Mouse (Mus musculus) splenic B cell, adult 2 months (primary cell): Measurements from ENCODE around the gene Tenm3.

Experiments used
- DNase-seq: peaks from one replicate; pipeline ENCODE4 v3.0.0-alpha.2; 2011; ENCODE audit warnings: low read depth, low spot score
- H3K27me3 ChIP-seq: 2 replicates; pipeline ENCODE4 v1.6.1; 2012; ENCODE audit warnings: mild to moderate bottlenecking, low read length, moderate library complexity, mixed read lengths; ENCODE audit not compliant: control insufficient read depth, poor library complexity, insufficient read depth, severe bottlenecking
- H3K36me3 ChIP-seq: 2 replicates; pipeline ENCODE4 v1.6.1; 2012; ENCODE audit warnings: mild to moderate bottlenecking, low read length, moderate library complexity, mixed read lengths; ENCODE audit not compliant: control insufficient read depth, poor library complexity, insufficient read depth, severe bottlenecking

Tenm3 gene

DNA sequence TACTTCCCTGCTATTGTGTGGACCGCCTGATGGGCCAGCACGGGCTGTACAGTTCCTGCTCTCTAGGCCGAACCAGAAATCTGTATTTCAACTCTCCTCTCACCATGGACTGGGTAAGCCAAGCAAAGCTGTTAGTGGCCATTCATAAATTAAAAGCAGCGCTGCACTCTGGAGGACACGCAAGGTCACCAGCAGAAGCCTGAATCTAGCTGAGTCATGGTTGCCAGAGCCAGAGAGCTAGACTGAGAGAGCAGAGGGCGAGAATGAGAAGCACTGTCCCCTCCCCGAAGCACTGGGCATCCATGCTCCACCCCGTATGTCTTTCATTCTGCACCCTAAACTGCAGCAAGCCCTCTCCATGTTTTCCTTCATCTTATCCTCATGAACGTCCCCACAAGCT lies 16.3 kb downstream of the Tenm3 start:
- DNase-seq, result no peak
- no peaks in the 10 kb centered on the region for H3K36me3 ChIP-seq
- no peaks in the 10 kb centered on the region for H3K27me3 ChIP-seq

- no peak for DNase-seq
- H3K36me3 ChIP-seq, result no peaks in the 10 kb centered on the region
- no peaks in the 10 kb centered on the region for H3K27me3 ChIP-seq
Observed at GRCm38 (mm10) chr8:48825666-48826065, 18.1 kb downstream of the Tenm3 start.

- Histone ChIP-seq H3K27me3 (no peaks in the 10 kb centered on the region), H3K36me3 (no peaks in the 10 kb centered on the region)
- no peak for DNase-seq
Observed at GRCm38 (mm10) chr8:48822291-48822690, 21.5 kb downstream of the Tenm3 start.

GRCm38 (mm10) chr8:48819962-48820361 lies 23.8 kb downstream of the Tenm3 start:
- Histone ChIP-seq H3K36me3 (no peaks in the 10 kb centered on the region), H3K27me3 (no peaks in the 10 kb centered on the region)
- no peak for DNase-seq

GRCm38 (mm10) chr8:48819348-48819747 lies 24.4 kb downstream of the Tenm3 start:
- no peak for DNase-seq
- Histone ChIP-seq H3K27me3 (no peaks in the 10 kb centered on the region), H3K36me3 (no peaks in the 10 kb centered on the region)

DNA sequence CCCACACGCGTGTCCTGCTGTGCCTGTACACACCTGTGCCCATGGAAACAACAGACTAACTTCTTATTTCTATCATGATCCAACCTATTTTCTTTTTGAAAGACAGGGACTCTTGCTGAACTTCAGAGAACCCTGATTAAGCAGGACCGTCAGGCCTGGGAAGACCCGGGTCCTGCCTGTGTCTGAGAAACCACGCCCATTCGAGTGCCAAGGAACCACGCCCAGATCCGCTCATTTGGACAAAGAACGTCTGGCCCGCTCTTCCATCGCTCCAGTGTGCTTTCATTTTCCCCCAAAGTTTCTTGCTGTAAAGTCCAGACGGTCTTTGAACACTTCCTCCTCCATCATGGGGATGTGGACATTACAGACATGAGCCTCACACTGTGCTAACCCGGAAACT lies 26.8 kb downstream of the Tenm3 start:
- no peaks in the 10 kb centered on the region for H3K27me3 ChIP-seq
- DNase-seq, result no peak
- H3K36me3 ChIP-seq, result no peaks in the 10 kb centered on the region

GRCm38 (mm10) chr8:48812196-48812741 lies 31.5 kb downstream of the Tenm3 start:
- Histone ChIP-seq H3K27me3 (no peaks in the 10 kb centered on the region), H3K36me3 (no peaks in the 10 kb centered on the region)
- DNase-seq, result no peak

DNA sequence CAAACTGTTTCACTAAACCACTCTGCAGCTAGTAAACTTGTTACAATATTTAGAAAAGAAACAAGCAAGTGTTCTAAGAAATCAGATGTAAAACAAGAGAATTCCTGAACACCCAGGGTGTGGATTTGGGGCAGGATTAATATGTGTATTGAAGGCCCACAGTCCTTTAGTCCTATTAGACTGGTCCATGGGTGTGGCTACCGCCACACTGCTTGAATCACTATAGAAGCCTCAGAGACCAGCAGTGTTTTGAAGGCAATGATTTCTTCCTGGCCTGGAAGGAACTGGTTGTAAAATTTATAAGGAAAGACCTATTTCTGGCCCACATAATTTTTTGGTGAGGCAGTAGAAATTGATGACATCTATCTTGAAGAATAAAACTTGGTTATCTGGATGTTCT lies 33.1 kb downstream of the Tenm3 start:
- no peaks in the 10 kb centered on the region for H3K36me3 ChIP-seq
- no peak for DNase-seq
- H3K27me3 ChIP-seq, result no peaks in the 10 kb centered on the region

GRCm38 (mm10) chr8:48809104-48809503 lies 34.6 kb downstream of the Tenm3 start:
- H3K36me3 ChIP-seq, result no peaks in the 10 kb centered on the region
- no peak for DNase-seq
- no peaks in the 10 kb centered on the region for H3K27me3 ChIP-seq

- no peaks in the 10 kb centered on the region for H3K27me3 ChIP-seq
- DNase-seq, result no peak
- no peaks in the 10 kb centered on the region for H3K36me3 ChIP-seq
Observed at GRCm38 (mm10) chr8:48803070-48803469, 40.7 kb downstream of the Tenm3 start.

DNA sequence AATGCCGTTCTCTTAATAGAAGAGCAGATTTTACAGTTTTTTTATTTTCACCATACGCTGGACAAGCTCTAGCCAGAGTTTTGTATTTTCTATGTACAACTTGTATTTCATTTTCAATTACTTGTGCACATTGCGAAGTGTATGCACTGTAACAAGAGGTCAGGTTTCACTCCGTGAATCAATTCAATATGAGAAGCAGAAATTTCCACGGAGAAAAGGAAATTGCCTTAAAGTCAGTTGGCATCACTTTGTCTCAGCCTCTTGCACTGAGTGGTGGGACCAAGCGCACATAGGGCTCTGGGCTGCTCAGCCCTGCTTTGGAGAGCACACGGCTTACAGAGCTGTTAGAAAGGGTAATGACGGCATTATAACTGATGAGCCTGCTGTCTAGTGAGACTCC lies 41.5 kb downstream of the Tenm3 start:
- H3K27me3 ChIP-seq, result no peaks in the 10 kb centered on the region
- no peak for DNase-seq

DNA sequence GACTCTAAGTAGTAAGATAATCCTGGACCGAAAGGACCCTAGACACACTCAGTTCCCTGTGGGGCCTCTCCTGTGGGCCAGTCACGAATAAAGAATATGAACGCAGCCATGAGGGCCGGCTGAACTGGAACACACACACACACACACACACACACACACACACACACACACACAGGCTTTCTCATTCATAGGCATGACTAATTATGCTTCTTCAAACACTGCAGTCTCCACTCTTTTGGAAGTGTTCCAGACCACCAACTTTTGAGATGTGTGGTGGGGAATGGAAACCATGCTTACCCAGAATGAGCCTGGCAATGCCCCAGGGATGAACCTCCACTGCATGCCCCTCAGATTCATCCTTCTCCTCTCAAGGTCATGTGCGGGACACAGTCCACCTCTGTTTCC lies 45.8 kb downstream of the Tenm3 start:
- Histone ChIP-seq H3K27me3 (no peaks in the 10 kb centered on the region), H3K36me3 (no peaks in the 10 kb centered on the region)
- no peak for DNase-seq

More for the DNA sequence above, 41.5 kb downstream of the Tenm3 start:
- no peaks in the 10 kb centered on the region for H3K36me3 ChIP-seq

- no peaks in the 10 kb centered on the region for H3K36me3 ChIP-seq
- no peak for DNase-seq
- no peaks in the 10 kb centered on the region for H3K27me3 ChIP-seq
Observed at GRCm38 (mm10) chr8:48794285-48794684, 49.5 kb downstream of the Tenm3 start.

DNA sequence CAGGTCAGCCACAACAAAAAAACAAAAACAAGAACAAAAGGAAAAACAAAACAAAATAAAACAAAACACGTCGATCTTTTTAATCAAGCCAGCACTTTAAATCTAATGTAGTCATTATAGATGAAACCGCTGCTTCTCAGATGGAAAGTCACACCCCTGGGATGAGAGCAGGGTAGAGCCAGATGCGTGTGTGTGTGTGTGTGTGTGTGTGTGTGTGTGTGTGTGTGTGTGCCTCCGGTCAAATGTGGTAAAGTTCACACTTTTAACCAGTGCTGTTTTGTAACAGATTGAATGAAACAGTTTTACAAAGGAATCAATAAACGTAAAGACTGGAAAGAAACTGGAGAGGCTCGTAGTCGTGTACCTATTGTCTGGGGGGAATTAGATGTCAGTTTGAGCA lies 50.0 kb downstream of the Tenm3 start:
- no peaks in the 10 kb centered on the region for H3K36me3 ChIP-seq

GRCm38 (mm10) chr8:48792587-48793326 lies 51.0 kb downstream of the Tenm3 start:
- H3K27me3 ChIP-seq, result no peaks in the 10 kb centered on the region
- no peaks in the 10 kb centered on the region for H3K36me3 ChIP-seq
- no peak for DNase-seq

More for the DNA sequence above, 50.0 kb downstream of the Tenm3 start:
- DNase-seq, result no peak
- no peaks in the 10 kb centered on the region for H3K27me3 ChIP-seq

- Histone ChIP-seq H3K36me3 (no peaks in the 10 kb centered on the region), H3K27me3 (no peaks in the 10 kb centered on the region; the same call in 1 of the 2 replicates)
- DNase-seq, result no peak
Observed at GRCm38 (mm10) chr8:48783308-48783707, 60.4 kb downstream of the Tenm3 start.
